Mouse (Mus musculus): Measurements from ENCODE around the gene Fbxw11. TPM values are rescaled to one million over a fixed set of nuclear protein-coding genes. Genes with fewer than 3 reads are reported as not detected.
A peak's percentile ranks its signal among the peaks of the same experiment; 100 is the strongest.

The Fbxw11 gene
- polyA plus RNA-seq, 1 experiment = 20.2 TPM

DNA sequence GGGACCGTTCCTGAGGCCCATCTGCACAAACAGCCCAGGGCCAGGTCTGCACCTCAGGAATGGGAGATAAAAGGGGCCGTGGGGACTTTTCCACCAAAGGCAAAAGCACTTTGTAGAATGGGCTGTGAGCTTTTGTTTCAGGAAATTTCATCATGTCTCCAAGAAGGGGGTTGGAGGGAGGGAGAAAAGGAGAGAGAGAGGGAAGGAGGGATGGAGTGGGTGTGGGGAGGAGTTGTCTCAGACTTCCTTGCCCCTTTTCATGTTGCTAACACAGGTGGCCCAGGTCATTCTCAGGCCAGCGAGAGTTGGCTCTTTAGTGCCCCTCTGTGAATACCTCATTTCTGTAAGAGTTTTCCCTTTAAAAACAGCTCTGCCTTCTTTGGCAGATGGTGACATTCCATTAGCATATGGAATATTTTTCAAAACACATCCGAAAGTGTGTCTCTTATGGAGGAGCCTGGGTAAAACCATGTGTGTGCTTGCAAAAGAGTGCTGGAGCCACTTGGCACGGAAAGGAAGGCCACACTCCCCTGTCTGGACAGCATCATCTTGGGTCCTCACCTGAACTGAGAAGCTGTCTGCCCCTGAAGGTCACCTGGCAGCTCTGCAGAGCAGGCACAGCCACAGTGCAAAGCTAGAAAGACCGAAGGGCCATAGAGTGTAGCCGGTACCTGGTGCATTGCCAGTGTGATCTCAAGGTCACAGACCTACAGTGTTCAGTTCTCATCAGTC lies 109.5 kb downstream of the Fbxw11 start:
- DNase-seq (ENCODE audit: low read depth in 1 of 2, low spot score in 2 of 2) = no peak
- TF ChIP-seq CTCF (IDR thresholded peaks at IDR 0.05; ENCODE audit: extremely low read depth, insufficient read depth, insufficient read length, insufficient replicate concordance) = no peak
- no peak for TF ChIP-seq POLR2A (IDR thresholded peaks at IDR 0.05; ENCODE audit: low read depth, low read length)
- WGBS = 82% methylated on average over 7 of the region's 7 CpGs
- no peak overlapping the region for H3K27ac ChIP-seq (ENCODE audit: insufficient read depth, low read length)
- no peaks in the 10 kb centered on the region for H3K4me1 ChIP-seq (ENCODE audit: control insufficient read depth, insufficient read depth, insufficient read length)
- no peaks in the 10 kb centered on the region for H3K27me3 ChIP-seq (ENCODE audit: control insufficient read depth, insufficient read depth, low read length)
- H3K36me3 ChIP-seq (ENCODE audit: control insufficient read depth, insufficient read depth, low read length) = peaks cover under 1% of the 10 kb centered on the region; the same call in 1 of the 2 replicates
- no peak overlapping the region for H3K4me3 ChIP-seq (ENCODE audit: extremely low read depth, insufficient read depth, insufficient read length)

DNA sequence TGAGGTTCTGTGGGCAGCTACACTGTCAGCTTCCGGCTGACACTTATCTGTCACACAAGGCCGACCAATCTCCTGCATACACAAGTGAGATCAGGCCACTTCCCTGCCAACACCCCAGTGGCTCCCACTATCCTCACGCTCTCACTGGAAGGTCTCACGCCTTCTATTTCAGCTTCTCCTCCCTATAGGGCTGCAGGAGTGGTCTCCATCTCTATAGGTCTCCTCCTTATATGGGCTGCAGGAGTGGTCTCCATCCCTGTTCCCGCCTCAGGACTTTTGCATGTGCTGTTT lies 110.0 kb downstream of the Fbxw11 start:
- Histone ChIP-seq H3K27ac (ENCODE audit: insufficient read depth, low read length) (no peak overlapping the region), H3K4me1 (ENCODE audit: control insufficient read depth, insufficient read depth, insufficient read length) (no peaks in the 10 kb centered on the region), H3K36me3 (ENCODE audit: control insufficient read depth, insufficient read depth, low read length) (no peaks in the 10 kb centered on the region), H3K27me3 (ENCODE audit: control insufficient read depth, insufficient read depth, low read length) (no peaks in the 10 kb centered on the region), H3K4me3 (ENCODE audit: extremely low read depth, insufficient read depth, insufficient read length) (no peak overlapping the region)
- WGBS = 79% methylated on average over 5 of the region's 5 CpGs
- DNase-seq (ENCODE audit: low read depth in 1 of 2, low spot score in 2 of 2) = no peak
- TF ChIP-seq POLR2A (IDR thresholded peaks at IDR 0.05; ENCODE audit: low read depth, low read length) = no peak
- no peak for TF ChIP-seq CTCF (IDR thresholded peaks at IDR 0.05; ENCODE audit: extremely low read depth, insufficient read depth, insufficient read length, insufficient replicate concordance)

DNA sequence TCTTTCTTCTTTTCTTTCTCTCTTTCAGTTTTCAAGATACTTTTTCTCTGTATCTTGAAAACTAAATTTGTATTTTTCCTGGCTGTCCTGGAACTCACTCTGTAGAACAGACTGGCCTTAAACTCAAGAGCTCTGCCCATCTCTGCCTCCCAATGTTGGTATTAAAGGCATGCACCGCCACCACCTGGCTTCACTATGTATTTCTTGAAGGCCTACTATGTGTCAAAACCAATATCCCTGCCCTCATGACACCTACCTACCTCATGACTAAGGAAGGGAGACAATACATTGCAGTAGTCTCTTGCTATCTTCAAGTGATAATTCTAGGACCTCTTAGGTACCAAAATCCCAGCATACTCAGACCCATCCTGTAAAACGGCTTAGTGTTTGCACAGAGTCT lies 110.8 kb downstream of the Fbxw11 start:
- no peak overlapping the region for H3K4me3 ChIP-seq (ENCODE audit: extremely low read depth, insufficient read depth, insufficient read length)
- H3K27me3 ChIP-seq (ENCODE audit: control insufficient read depth, insufficient read depth, low read length) = no peaks in the 10 kb centered on the region
- H3K4me1 ChIP-seq (ENCODE audit: control insufficient read depth, insufficient read depth, insufficient read length) = no peaks in the 10 kb centered on the region
- no peaks in the 10 kb centered on the region for H3K36me3 ChIP-seq (ENCODE audit: control insufficient read depth, insufficient read depth, low read length)
- 88% methylated on average over 2 of the region's 2 CpGs for WGBS
- no peak for TF ChIP-seq CTCF (IDR thresholded peaks at IDR 0.05; ENCODE audit: extremely low read depth, insufficient read depth, insufficient read length, insufficient replicate concordance)
- no peak for TF ChIP-seq POLR2A (IDR thresholded peaks at IDR 0.05; ENCODE audit: low read depth, low read length)
- DNase-seq (ENCODE audit: low read depth in 1 of 2, low spot score in 2 of 2) = no peak
- no peak overlapping the region for H3K27ac ChIP-seq (ENCODE audit: insufficient read depth, low read length)

DNA sequence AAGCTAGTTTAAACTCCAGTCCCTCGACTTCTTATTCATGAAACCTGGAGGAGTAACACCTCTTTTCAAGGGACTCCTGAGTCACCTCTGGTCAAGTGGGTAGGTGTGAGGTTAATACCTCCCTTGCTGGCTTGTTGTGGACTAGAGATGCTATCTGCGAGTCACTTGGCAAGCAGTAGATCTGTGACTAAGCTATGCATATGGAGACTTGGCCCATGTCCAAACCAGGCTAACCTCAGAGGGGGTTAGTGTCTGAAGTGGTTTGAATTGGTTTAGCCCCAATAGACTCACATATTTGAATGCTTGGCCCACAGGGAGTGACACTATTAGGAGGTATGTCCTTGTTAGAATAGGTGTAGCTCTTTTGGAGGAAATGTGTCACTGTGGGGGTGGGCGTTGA lies 120.2 kb downstream of the Fbxw11 start:
- no peak for TF ChIP-seq CTCF (IDR thresholded peaks at IDR 0.05; ENCODE audit: extremely low read depth, insufficient read depth, insufficient read length, insufficient replicate concordance)
- no peak overlapping the region for H3K27ac ChIP-seq (ENCODE audit: insufficient read depth, low read length)
- H3K27me3 ChIP-seq (ENCODE audit: control insufficient read depth, insufficient read depth, low read length) = no peaks in the 10 kb centered on the region
- H3K4me3 ChIP-seq (ENCODE audit: extremely low read depth, insufficient read depth, insufficient read length) = no peak overlapping the region
- DNase-seq (ENCODE audit: low read depth in 1 of 2, low spot score in 2 of 2) = no peak
- no peaks in the 10 kb centered on the region for H3K36me3 ChIP-seq (ENCODE audit: control insufficient read depth, insufficient read depth, low read length)
- WGBS = 47% methylated on average over 3 of the region's 3 CpGs
- no peaks in the 10 kb centered on the region for H3K4me1 ChIP-seq (ENCODE audit: control insufficient read depth, insufficient read depth, insufficient read length)

DNA sequence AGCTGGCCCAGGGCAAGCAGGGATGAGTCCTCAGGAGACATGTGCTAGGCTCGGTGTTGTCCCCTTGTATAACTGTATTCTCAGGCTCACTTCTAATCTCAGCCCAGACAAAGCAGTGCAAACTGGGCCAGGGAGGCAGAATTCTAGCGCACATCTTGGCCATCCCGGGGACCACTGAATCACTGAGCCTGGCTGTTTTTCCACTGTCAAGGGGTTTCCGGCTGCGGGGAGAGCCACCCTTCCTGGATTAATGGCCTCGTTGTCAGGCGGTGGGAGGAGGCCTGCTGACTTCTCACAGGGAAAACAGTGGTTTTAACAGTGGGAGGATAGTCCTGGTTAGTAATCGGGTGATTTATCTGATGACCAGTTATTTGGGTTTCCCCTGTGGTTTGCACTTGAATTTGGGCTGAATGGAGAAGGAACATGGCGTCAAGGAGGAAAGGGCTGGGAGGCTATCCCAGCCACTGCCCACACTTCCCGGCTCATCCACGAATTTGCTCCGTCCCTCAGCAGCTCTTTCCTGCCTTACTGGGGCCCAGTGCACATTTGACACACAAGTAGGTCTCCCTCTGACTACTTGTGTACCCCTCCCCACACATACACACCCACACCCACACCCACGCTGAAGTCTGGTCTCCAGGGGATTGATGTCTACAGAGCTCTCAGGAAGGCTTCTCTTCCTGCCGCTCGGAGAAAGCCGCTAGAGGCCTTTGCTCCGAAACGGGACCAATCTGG lies 125.1 kb downstream of the Fbxw11 start:
- Histone ChIP-seq H3K36me3 (ENCODE audit: control insufficient read depth, insufficient read depth, low read length) (no peaks in the 10 kb centered on the region), H3K4me3 (ENCODE audit: extremely low read depth, insufficient read depth, insufficient read length) (no peak overlapping the region), H3K27me3 (ENCODE audit: control insufficient read depth, insufficient read depth, low read length) (no peaks in the 10 kb centered on the region), H3K27ac (ENCODE audit: insufficient read depth, low read length) (no peak overlapping the region), H3K4me1 (ENCODE audit: control insufficient read depth, insufficient read depth, insufficient read length) (no peaks in the 10 kb centered on the region)
- 73% methylated on average over 18 of the region's 18 CpGs for WGBS
- DNase-seq (ENCODE audit: low read depth in 1 of 2, low spot score in 2 of 2) = no peak
- TF ChIP-seq CTCF (IDR thresholded peaks at IDR 0.05; ENCODE audit: extremely low read depth, insufficient read depth, insufficient read length, insufficient replicate concordance) (no peak), POLR2A (IDR thresholded peaks at IDR 0.05; ENCODE audit: low read depth, low read length) (no peak)

DNA sequence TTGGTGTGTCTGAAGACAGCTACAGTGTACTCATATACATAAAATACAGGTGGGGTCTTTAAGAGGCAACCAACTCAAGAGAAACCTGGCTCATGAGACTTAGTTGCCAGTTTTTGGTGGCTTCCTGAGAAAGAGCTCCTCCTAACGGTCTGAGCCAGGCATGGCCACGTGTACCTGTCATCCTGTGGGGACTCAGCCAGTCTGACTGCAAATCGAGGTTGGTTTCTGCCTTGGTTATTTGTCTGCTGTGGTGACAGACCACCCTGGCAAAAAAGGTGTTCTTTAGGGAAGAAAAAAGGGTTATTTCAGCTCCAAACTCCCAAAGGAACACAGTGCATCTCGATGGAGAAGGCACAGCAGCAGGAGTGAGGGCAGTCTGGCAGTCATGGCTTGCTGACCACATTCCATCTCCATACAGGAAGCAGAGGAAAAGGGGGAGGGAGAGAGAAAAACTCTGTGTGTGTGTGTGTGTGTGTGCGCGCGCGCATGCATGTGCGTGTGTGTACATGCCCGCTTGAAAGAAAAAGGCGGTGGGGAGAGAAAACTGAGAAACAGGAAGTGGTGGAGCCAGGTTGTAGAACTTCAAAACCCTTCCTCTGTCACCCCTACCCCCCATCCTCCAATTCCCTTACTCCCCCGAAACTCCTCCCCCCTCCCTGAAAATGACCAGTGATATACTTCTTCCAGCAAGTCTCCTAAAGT lies 126.3 kb downstream of the Fbxw11 start:
- TF ChIP-seq POLR2A (IDR thresholded peaks at IDR 0.05; ENCODE audit: low read depth, low read length) = no peak
- no peak for TF ChIP-seq CTCF (IDR thresholded peaks at IDR 0.05; ENCODE audit: extremely low read depth, insufficient read depth, insufficient read length, insufficient replicate concordance)
- peak in 1 of 2 experiments; percentile 9 for DNase-seq (ENCODE audit: low read depth in 1 of 2, low spot score in 2 of 2)
- WGBS = 45% methylated on average over 12 of the region's 12 CpGs
- Histone ChIP-seq H3K4me1 (ENCODE audit: control insufficient read depth, insufficient read depth, insufficient read length) (no peaks in the 10 kb centered on the region), H3K27ac (ENCODE audit: insufficient read depth, low read length) (peak overlapping the region; percentile 1; the same call in 1 of the 2 replicates), H3K27me3 (ENCODE audit: control insufficient read depth, insufficient read depth, low read length) (no peaks in the 10 kb centered on the region), H3K4me3 (ENCODE audit: extremely low read depth, insufficient read depth, insufficient read length) (no peak overlapping the region), H3K36me3 (ENCODE audit: control insufficient read depth, insufficient read depth, low read length) (no peaks in the 10 kb centered on the region)
